Mouse (Mus musculus): ENCODE results near the gene Ggcx. TPM values are rescaled to one million over a fixed set of nuclear protein-coding genes. Genes with fewer than 3 reads are reported as not detected.

Gene Ggcx
- 10 to 100 TPM in 1 of 2 experiments, 1 to 10 TPM in 1; 6.4 to 10.5 TPM for total RNA-seq (2023)

GRCm38 (mm10) chr6:72414076-72414756 is at the start of gene Ggcx:
Ggcx (plus strand) TSS chr6:72414308.

GRCm38 (mm10) chr6:72366844-72367443 is 47.2 kb upstream of the Ggcx start, which contains the start of gene Rnf181:
Rnf181 (minus strand) TSS chr6:72366956.

GRCm38 (mm10) chr6:72380131-72380770 is 33.9 kb upstream of the Ggcx start, which contains the start of gene Vamp5:
Vamp5 (minus strand) TSS chr6:72380468.

GRCm38 (mm10) chr6:72389941-72390771 is 24.0 kb upstream of the Ggcx start, which contains the start of gene Vamp8:
Vamp8 (minus strand) TSS chr6:72390703.

GRCm38 (mm10) chr6:72439355-72440185 is 25.5 kb downstream of the Ggcx start, which contains the start of gene Mat2a:
Mat2a (minus strand) TSS chr6:72439558.

Other genes with a start within 250 kb of the Ggcx start
- under 1 TPM; 0.26 to 0.44 TPM for gene Atoh8, start 178.7 kb upstream of the Ggcx start, total RNA-seq (2023)
- 1 to 10 TPM; 1.3 to 2.6 TPM for gene Sftpb, start 109.7 kb upstream of the Ggcx start, total RNA-seq (2023)
- 10 to 100 TPM; 44.5 to 47.0 TPM for gene Usp39, start 69.1 kb upstream of the Ggcx start, total RNA-seq (2023)
- 10 to 100 TPM; 46.5 to 54.0 TPM for gene 0610030E20Rik, start 67.0 kb upstream of the Ggcx start, total RNA-seq (2023)
- gene Tmem150a, start 58.9 kb upstream of the Ggcx start, total RNA-seq (2023): 1 to 10 TPM in 1 of 2 experiments, under 1 TPM in 1; 0.90 to 2.4 TPM
- 10 to 100 TPM; 48.6 to 48.7 TPM for gene Rnf181, start 47.4 kb upstream of the Ggcx start, total RNA-seq (2023)
- 10 to 100 TPM; 48.1 to 48.8 TPM for gene Vamp5, start 33.8 kb upstream of the Ggcx start, total RNA-seq (2023)
- 100 to 1,000 TPM; 176 to 185 TPM for gene Vamp8, start 23.6 kb upstream of the Ggcx start, total RNA-seq (2023)
- 100 to 1,000 TPM; 142 to 185 TPM for gene Mat2a, start 25.2 kb downstream of the Ggcx start, total RNA-seq (2023)
- under 1 TPM in 1 of 2 experiments, not detected in 1; 0.31 TPM for gene Sh2d6, start 107.4 kb downstream of the Ggcx start, total RNA-seq (2023)
- gene Capg, start 130.1 kb downstream of the Ggcx start, total RNA-seq (2023): 100 to 1,000 TPM; 306 to 324 TPM
- 1 to 10 TPM; 3.9 to 5.5 TPM for gene Elmod3, start 184.1 kb downstream of the Ggcx start, total RNA-seq (2023)
- 10 to 100 TPM; 15.5 to 18.6 TPM for gene Retsat, start 184.2 kb downstream of the Ggcx start, total RNA-seq (2023)
- 10 to 100 TPM; 80.1 to 90.2 TPM for gene Tgoln1, start 202.7 kb downstream of the Ggcx start, total RNA-seq (2023)